Mouse (Mus musculus) lung, embryonic 16.5 days (tissue): ENCODE data around the gene Cmtm6. TPM values are rescaled to one million over a fixed set of nuclear protein-coding genes. Genes with fewer than 3 reads are reported as not detected.

Source experiments
- ATAC-seq: fragments of 200-750 bp; cut with Nextera tagmentation; 2 replicates; pipeline ENCODE4 v1.8.0; 2017; ENCODE audit warnings: low read depth, mild to moderate bottlenecking, moderate library complexity
- H3K27ac ChIP-seq: fragments of 300-500 bp; sonication (generic); 2 replicates; pipeline ENCODE4 v1.5.1; 2014; ENCODE audit warnings: mild to moderate bottlenecking, control low read depth, low read length
- H3K27me3 ChIP-seq: fragments of 300-500 bp; sonication (generic); 2 replicates; pipeline ENCODE4 v1.6.1; 2014; ENCODE audit warnings: low read depth, low read length, mixed read lengths; ENCODE audit not compliant: control insufficient read depth, insufficient read depth
- H3K36me3 ChIP-seq: fragments of 300-500 bp; sonication (generic); 2 replicates; pipeline ENCODE4 v1.6.1; 2014; ENCODE audit warnings: low read length; ENCODE audit not compliant: control insufficient read depth, insufficient read depth
- H3K4me1 ChIP-seq: fragments of 300-500 bp; sonication (generic); replicated peaks from 2 replicates; pipeline ENCODE4 v1.6.1; 2014; ENCODE audit warnings: low read length, mixed read lengths; ENCODE audit not compliant: control insufficient read depth, insufficient read depth
- H3K4me2 ChIP-seq: fragments of 300-500 bp; sonication (generic); 2 replicates; pipeline ENCODE4 v1.6.1; 2014; ENCODE audit warnings: low read depth, low read length, control low read depth
- H3K4me3 ChIP-seq: fragments of 300-500 bp; sonication (generic); 2 replicates; pipeline ENCODE4 v1.5.1; 2014; ENCODE audit warnings: mild to moderate bottlenecking, low read length, control low read depth
- H3K9ac ChIP-seq: fragments of 300-500 bp; sonication (generic); 2 replicates; pipeline ENCODE4 v1.6.1; 2014; ENCODE audit warnings: low read length, control low read depth
- H3K9me3 ChIP-seq: fragments of 300-500 bp; sonication (generic); 2 replicates; pipeline ENCODE4 v1.6.1; 2016; ENCODE audit warnings: low read length; ENCODE audit not compliant: control insufficient read depth
- WGBS: fragments of 180-500 bp; shearing (Covaris S2); extraction: QIAGEN DNeasy Blood & Tissue Kit; methylation state at CpG from one replicate; pipeline ENCODE4 v1.1.7; 2014; 5-methylcytosine and 5-hydroxymethylcytosine counted together
- polyA plus RNA-seq: library from polyadenylated mRNA; unstranded; fragments of >200 nt; fragmentation: Nextera tagmentation; extraction: Ambion mirVana; gene quantifications from 2 replicates; pipeline ENCODE4 v1.2.1, GENCODE M21; 2015

The Cmtm6 gene
- polyA plus RNA-seq, 1 experiment from 2014 or later, result 67.0 TPM

GRCm38 (mm10) chr9:114745163-114745562 lies 14.2 kb downstream of the Cmtm6 start:
- no peak overlapping the region for H3K27ac ChIP-seq
- H3K27me3 ChIP-seq, result no peaks in the 10 kb centered on the region
- H3K4me2 ChIP-seq, result no peak overlapping the region
- H3K36me3 ChIP-seq, result peaks cover 15% of the 10 kb centered on the region; the same call in 1 of the 2 replicates
- no peak overlapping the region for H3K9ac ChIP-seq
- no peak overlapping the region for H3K4me3 ChIP-seq
- ATAC-seq, result no peak
- H3K4me1 ChIP-seq, result no peaks in the 10 kb centered on the region
- no peaks in the 10 kb centered on the region for H3K9me3 ChIP-seq
- 67% methylated on average over 4 of the region's 4 CpGs for WGBS

- H3K4me1 ChIP-seq, result no peaks in the 10 kb centered on the region
- H3K4me3 ChIP-seq, result no peak overlapping the region
- no peak for ATAC-seq
- no peak overlapping the region for H3K9ac ChIP-seq
- H3K27ac ChIP-seq, result no peak overlapping the region
- no peaks in the 10 kb centered on the region for H3K27me3 ChIP-seq
- WGBS, result 69% methylated on average over 4 of the region's 4 CpGs
- H3K4me2 ChIP-seq, result no peak overlapping the region
- peaks cover 15% of the 10 kb centered on the region; the same call in 1 of the 2 replicates for H3K36me3 ChIP-seq
- H3K9me3 ChIP-seq, result no peaks in the 10 kb centered on the region
Measured at GRCm38 (mm10) chr9:114745654-114746053, 14.7 kb downstream of the Cmtm6 start.

DNA sequence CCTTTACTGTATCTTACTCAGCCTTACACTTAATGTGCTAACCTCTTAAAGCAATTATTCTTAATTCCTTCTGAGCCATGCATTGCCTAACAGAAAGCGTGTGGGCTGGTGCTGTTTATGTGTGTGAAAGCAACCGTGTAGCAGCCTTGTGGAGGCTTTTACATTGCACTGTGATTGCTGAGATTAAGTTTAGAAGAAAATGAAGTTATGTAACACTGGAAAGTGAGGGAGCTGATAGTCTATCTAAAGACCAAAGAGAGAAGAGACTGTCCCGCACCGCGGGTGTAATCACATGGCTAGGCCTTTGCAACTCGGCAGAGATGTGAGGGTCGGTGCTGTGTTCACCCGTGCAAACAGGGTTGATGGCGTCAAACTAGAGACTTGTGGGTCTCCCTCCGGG lies 16.1 kb downstream of the Cmtm6 start:
- Histone ChIP-seq H3K27me3 (no peaks in the 10 kb centered on the region), H3K4me1 (no peaks in the 10 kb centered on the region), H3K36me3 (peaks cover 15% of the 10 kb centered on the region; the same call in 1 of the 2 replicates), H3K4me3 (no peak overlapping the region), H3K9ac (no peak overlapping the region), H3K9me3 (no peaks in the 10 kb centered on the region), H3K4me2 (no peak overlapping the region), H3K27ac (no peak overlapping the region)
- 77% methylated on average over 10 of the region's 10 CpGs for WGBS
- ATAC-seq, result no peak

DNA sequence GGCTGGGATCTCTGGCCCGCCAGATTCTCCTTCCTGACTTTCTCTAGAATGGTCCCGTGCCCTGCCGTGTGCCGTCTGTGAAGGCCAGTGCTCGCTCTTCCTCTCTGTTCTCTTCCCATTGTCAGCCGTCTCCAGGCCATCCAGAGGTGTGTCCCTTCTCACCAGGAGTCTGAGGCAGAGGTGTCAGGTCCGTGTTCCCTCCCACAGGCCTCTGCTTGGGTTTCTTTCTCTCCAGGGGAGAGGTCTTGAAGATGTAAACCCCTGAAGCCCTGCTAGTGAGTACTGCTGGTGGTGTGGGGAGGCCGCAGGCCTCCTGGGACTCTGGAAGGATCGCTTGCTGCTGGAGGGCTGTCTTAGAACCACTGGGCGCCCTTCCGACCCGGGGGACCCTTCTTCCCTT lies 16.6 kb downstream of the Cmtm6 start:
- no peak for ATAC-seq
- Histone ChIP-seq H3K4me1 (no peaks in the 10 kb centered on the region), H3K4me2 (no peak overlapping the region), H3K9me3 (no peaks in the 10 kb centered on the region), H3K27me3 (no peaks in the 10 kb centered on the region), H3K27ac (no peak overlapping the region), H3K36me3 (peaks cover 15% of the 10 kb centered on the region; the same call in 1 of the 2 replicates), H3K9ac (no peak overlapping the region), H3K4me3 (no peak overlapping the region)
- WGBS, result 78% methylated on average over 12 of the region's 12 CpGs

- ATAC-seq, result no peak
- H3K36me3 ChIP-seq, result peaks cover 11% of the 10 kb centered on the region; the same call in 1 of the 2 replicates
- 81% methylated on average over 3 of the region's 3 CpGs for WGBS
Measured at GRCm38 (mm10) chr9:114751582-114751981, 20.7 kb downstream of the Cmtm6 start.

DNA sequence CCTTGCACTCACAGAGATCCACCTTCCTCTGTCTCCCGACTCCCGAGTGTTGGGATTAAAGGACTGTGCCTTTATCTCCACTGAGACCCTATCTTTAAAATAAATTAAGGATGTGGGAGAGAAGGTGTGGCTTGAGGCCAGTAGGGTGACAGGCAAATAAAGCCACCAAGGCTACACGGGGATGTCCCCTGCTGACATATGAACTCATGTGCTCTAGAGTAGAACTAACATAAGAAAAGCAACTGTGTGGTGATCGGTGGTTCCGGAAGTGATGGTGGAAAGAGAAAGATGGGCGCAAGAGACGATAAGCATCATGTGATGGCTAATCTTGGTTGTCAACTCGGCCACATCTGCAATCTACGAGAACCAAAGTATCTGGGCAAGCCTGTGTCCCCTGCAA lies 21.4 kb downstream of the Cmtm6 start:
- H3K27me3 ChIP-seq, result no peaks in the 10 kb centered on the region
- no peak for ATAC-seq
- H3K9ac ChIP-seq, result no peak overlapping the region
- no peak overlapping the region; the same call in 1 of the 2 replicates for H3K4me3 ChIP-seq
- H3K4me1 ChIP-seq, result no peaks in the 10 kb centered on the region
- H3K27ac ChIP-seq, result no peak overlapping the region
- peak overlapping the region; percentile 74 for H3K4me2 ChIP-seq
- peaks cover 9% of the 10 kb centered on the region; the same call in 1 of the 2 replicates for H3K36me3 ChIP-seq
- H3K9me3 ChIP-seq, result no peaks in the 10 kb centered on the region
- WGBS, result 71% methylated on average over 9 of the region's 9 CpGs

More at GRCm38 (mm10) chr9:114751582-114751981, 20.7 kb downstream of the Cmtm6 start:
- no peaks in the 10 kb centered on the region for H3K27me3 ChIP-seq
- H3K4me1 ChIP-seq, result no peaks in the 10 kb centered on the region
- no peak overlapping the region for H3K9ac ChIP-seq
- no peak overlapping the region for H3K27ac ChIP-seq
- no peaks in the 10 kb centered on the region for H3K9me3 ChIP-seq
- H3K4me3 ChIP-seq, result no peak overlapping the region
- H3K4me2 ChIP-seq, result no peak overlapping the region

DNA sequence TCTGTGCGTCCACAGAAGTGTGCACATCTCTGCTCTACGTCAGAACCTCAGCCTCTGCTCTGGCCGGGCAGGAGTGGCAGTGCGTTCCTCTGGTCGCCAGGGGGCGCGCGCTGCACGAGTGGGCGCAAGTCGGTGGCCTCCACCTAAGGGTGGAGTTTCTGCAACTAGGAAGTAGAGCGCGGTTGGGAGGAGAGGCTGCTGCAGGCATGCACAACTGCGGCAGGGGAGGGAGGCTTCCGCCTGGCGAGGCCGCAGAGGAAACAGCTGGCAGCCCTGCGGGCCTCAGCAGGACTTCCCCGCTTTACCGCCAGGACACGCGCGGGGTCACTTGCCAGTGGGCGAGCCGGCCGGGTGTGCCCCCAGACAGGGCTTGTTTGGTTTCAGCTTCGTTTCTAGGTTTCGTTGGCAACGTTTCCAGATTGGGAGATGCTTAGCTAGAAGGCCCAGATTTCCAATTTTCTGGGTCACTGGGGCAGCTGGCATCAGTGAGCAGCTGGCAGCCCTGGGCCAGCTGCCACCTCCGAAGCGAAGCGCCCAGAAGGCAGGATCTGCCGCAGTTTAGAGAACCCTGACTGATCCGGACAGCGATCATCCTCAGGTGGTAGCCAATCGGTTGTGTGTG lies 22.1 kb downstream of the Cmtm6 start:
- WGBS, result 6% methylated on average over 34 of the region's 36 CpGs
- Histone ChIP-seq H3K9me3 (no peaks in the 10 kb centered on the region), H3K9ac (peak overlapping the region; percentile 72), H3K4me2 (peak overlapping the region; percentile 74), H3K4me3 (peak overlapping the region; percentile 63), H3K27ac (peak overlapping the region; percentile 38; the same call in 1 of the 2 replicates), H3K4me1 (no peaks in the 10 kb centered on the region), H3K27me3 (no peaks in the 10 kb centered on the region), H3K36me3 (peaks cover 5% of the 10 kb centered on the region; the same call in 1 of the 2 replicates)
- ATAC-seq, result peak; percentile 95

DNA sequence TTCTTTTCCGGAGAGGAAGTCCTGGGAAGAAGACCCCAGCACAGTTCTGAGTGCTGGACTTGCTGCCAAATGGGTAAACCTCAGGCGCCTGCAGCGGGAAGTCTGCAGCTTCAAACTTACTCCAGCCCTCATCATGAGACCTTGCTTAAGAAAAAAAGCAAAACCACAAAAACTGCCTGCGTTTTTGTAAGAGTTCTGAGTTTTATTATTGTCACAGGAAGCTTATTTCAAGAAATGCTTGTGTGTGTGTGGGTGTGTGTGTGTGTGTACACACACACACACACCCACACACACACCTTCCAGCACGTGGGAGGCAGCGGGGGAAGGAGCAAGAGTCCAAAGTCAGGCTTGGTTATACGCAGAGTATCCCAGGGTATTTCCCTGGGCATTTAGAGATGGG lies 27.4 kb downstream of the Cmtm6 start:
- Histone ChIP-seq H3K27ac (no peak overlapping the region), H3K9ac (no peak overlapping the region), H3K4me1 (no peaks in the 10 kb centered on the region), H3K4me2 (no peak overlapping the region), H3K4me3 (no peak overlapping the region), H3K9me3 (no peaks in the 10 kb centered on the region), H3K27me3 (no peaks in the 10 kb centered on the region), H3K36me3 (peaks cover 6% of the 10 kb centered on the region)
- whole genome bisulfite sequencing, result 67% methylated on average over 7 of the region's 7 CpGs
- ATAC-seq, result no peak

- H3K36me3 ChIP-seq, result peaks cover 6% of the 10 kb centered on the region
- H3K27ac ChIP-seq, result no peak overlapping the region
- WGBS, result 82% methylated on average over 5 of the region's 5 CpGs
- ATAC-seq, result no peak
- H3K9me3 ChIP-seq, result no peaks in the 10 kb centered on the region
- H3K4me1 ChIP-seq, result no peaks in the 10 kb centered on the region
- H3K9ac ChIP-seq, result no peak overlapping the region
- no peaks in the 10 kb centered on the region for H3K27me3 ChIP-seq
- H3K4me2 ChIP-seq, result no peak overlapping the region
- no peak overlapping the region for H3K4me3 ChIP-seq
Measured at GRCm38 (mm10) chr9:114758801-114759200, 27.9 kb downstream of the Cmtm6 start.
